Mouse (Mus musculus) liver, embryonic 14.5 days (tissue): ENCODE measurements around the gene Nipal4. TPM values are rescaled to one million over a fixed set of nuclear protein-coding genes. Genes with fewer than 3 reads are reported as not detected.

ENCODE experiments used
- ATAC-seq: fragments of 200-750 bp; cut with Nextera tagmentation; 2 replicates; pipeline ENCODE4 v1.8.0; 2017; ENCODE audit warnings: moderate number of reproducible peaks, mild to moderate bottlenecking, moderate library complexity; ENCODE audit not compliant: insufficient read depth
- DNase-seq, 3 experiments: peaks; one replicate each; pipeline ENCODE4 v3.0.0-alpha.2; 2012 to 2013; ENCODE audit warnings: low read depth in 3 of 3, low spot score in 3 of 3
- H3K27ac ChIP-seq: fragments of 300-500 bp; sonication (generic); 2 replicates; pipeline ENCODE4 v1.5.1; 2014; ENCODE audit warnings: moderate library complexity, mild to moderate bottlenecking, control low read depth, inconsistent platforms
- H3K27me3 ChIP-seq: fragments of 300-500 bp; sonication (generic); 2 replicates; pipeline ENCODE4 v1.6.1; 2014; ENCODE audit warnings: mild to moderate bottlenecking, low read length, moderate library complexity; ENCODE audit not compliant: control insufficient read depth, insufficient read depth
- H3K36me3 ChIP-seq: fragments of 300-500 bp; sonication (generic); replicated peaks from 2 replicates; pipeline ENCODE4 v1.6.1; 2014; ENCODE audit warnings: low read depth; ENCODE audit not compliant: control insufficient read depth, insufficient read depth
- H3K4me1 ChIP-seq, 2 experiments: fragments of 200-500 bp in 1 of 2; fragments of 300-500 bp in 1 of 2; sonication (generic) in 1 of 2; replicated peaks; 2 replicates each; pipeline ENCODE4 v1.6.1; 2012 to 2014; ENCODE audit warnings: antibody characterized with exemption in 1 of 2, inconsistent platforms in 1 of 2, low read length in 1 of 2; ENCODE audit not compliant: control insufficient read depth in 2 of 2, insufficient read depth in 2 of 2
- H3K4me2 ChIP-seq: fragments of 300-500 bp; sonication (generic); 2 replicates; pipeline ENCODE4 v1.6.1; 2014; ENCODE audit warnings: low read depth, mild to moderate bottlenecking, control low read depth, moderate library complexity
- H3K4me3 ChIP-seq, 2 experiments: fragments of 200-500 bp in 1 of 2; fragments of 300-500 bp in 1 of 2; sonication (generic) in 1 of 2; 2 replicates each; pipeline ENCODE4 v1.5.1; 2012 to 2014; ENCODE audit warnings: low read depth in 2 of 2, low read length in 2 of 2, mild to moderate bottlenecking in 2 of 2, control low read depth in 1 of 2, inconsistent platforms in 1 of 2, moderate library complexity in 1 of 2; ENCODE audit not compliant: insufficient read depth in 1 of 2
- H3K9ac ChIP-seq: fragments of 300-500 bp; sonication (generic); replicated peaks from 2 replicates; pipeline ENCODE4 v1.6.1; 2014; ENCODE audit warnings: mild to moderate bottlenecking, control low read depth, moderate library complexity
- H3K9me3 ChIP-seq: fragments of 300-500 bp; sonication (generic); 2 replicates; pipeline ENCODE4 v1.6.1; 2016; ENCODE audit warnings: low read length, mixed read lengths; ENCODE audit not compliant: control insufficient read depth
- CTCF ChIP-seq: IDR thresholded peaks from 2 replicates; pipeline ENCODE4 v1.5.1; 2016; ENCODE audit warnings: antibody characterized with exemption, low read depth, control low read depth
- EP300 ChIP-seq: IDR thresholded peaks from 2 replicates; pipeline ENCODE4 v1.6.1; 2016; ENCODE audit warnings: antibody characterized with exemption, low read depth
- WGBS: fragments of 180-500 bp; shearing (Covaris S2); extraction: QIAGEN DNeasy Blood & Tissue Kit; methylation state at CpG from one replicate; pipeline ENCODE4 v1.1.7; 2014; ENCODE audit not compliant: insufficient replicate concordance; 5-methylcytosine and 5-hydroxymethylcytosine counted together
- microRNA-seq: library from miRNA; unstranded; fragments of <30 nt; microRNA quantifications from one replicate; pipeline ENCODE4, GENCODE M21; 2016
- polyA plus RNA-seq, 2 experiments: library from polyadenylated mRNA; depleted of rRNA in 1 of 2; stranded (reverse) in 1 of 2; unstranded in 1 of 2; fragments of >200 nt; fragmentation: Nextera tagmentation in 1 of 2; extraction: Ambion mirVana in 1 of 2; gene quantifications; 2 replicates each; pipeline versions ENCODE4 v1.2.1 to v1.2.3; 2012 to 2014

The Nipal4 gene
- polyA plus RNA-seq, 2 experiments, result 0.04 TPM; not detected in 1

DNA sequence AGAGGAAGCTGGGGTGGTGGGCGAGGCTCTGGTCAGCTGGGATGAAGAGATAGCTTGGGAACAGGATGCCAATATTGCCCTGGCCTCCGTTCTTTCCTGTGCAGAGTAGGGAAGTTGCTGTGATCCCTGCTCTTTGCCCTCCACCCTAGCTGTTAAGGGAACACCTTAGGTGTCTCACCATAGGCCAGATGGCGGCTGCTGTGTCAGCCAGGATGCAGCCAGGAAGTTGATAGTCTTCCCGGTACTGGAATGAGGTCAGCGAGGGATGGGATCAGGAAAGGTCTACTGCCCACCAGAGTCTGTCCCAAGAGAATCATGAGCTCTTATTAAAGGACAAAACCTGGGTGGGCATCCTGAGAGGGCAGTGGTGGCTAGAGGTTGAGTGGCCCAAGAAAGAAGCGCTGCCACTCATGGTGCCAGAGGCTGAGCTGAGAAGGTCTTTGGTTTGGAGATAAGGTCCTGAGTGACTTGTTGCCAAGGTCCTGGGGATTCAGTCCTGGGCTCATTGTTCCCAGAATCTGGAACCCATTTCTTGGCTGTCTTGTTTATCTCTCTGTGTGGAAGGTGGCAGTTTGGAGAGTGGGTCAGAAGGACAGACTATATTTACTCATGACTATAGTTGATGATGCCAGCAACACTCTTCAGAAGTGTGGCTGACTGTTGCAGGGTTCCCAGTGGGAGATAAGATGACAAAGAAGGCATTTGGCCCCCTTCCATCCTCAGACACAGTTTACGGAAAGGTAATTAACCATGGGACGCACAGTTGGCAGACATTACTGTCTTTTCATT is 56.0 kb downstream of the Nipal4 start:
- H3K27ac ChIP-seq, result no peak overlapping the region
- H3K4me1 ChIP-seq, result no peaks in the 10 kb centered on the region
- no peaks in the 10 kb centered on the region for H3K9me3 ChIP-seq
- no peak overlapping the region for H3K4me3 ChIP-seq
- H3K9ac ChIP-seq, result no peak overlapping the region
- 50% methylated on average over 8 of the region's 8 CpGs for WGBS
- no peaks in the 10 kb centered on the region for H3K27me3 ChIP-seq
- TF ChIP-seq CTCF, result no peak
- TF ChIP-seq EP300, result no peak
- DNase-seq, result no peak
- H3K4me2 ChIP-seq, result no peak overlapping the region
- no peaks in the 10 kb centered on the region for H3K36me3 ChIP-seq
- no peak for ATAC-seq

DNA sequence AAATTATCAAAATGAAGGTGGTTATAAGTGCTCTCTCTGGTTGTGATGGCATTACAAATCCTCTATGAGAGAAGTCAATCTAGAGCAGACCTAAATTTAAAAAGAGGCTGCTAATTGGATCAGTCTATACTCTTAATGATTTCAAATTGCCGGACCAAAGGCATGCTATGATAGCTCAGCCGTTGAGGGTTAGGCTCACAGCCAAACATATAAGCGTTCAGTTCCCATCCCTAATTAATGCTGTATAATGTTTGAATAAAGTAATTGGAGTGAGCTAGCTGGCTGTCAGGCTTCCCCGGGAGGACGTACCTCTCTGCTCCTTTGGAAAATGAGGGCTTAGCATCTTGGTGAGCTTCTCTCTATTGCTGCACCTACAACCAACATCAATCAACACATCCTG is 57.1 kb downstream of the Nipal4 start:
- no peaks in the 10 kb centered on the region for H3K27me3 ChIP-seq
- DNase-seq (no peak), ATAC-seq (no peak)
- no peaks in the 10 kb centered on the region for H3K4me1 ChIP-seq
- no peak overlapping the region for H3K4me3 ChIP-seq
- TF ChIP-seq CTCF (no peak), EP300 (no peak)
- no peak overlapping the region for H3K4me2 ChIP-seq
- H3K27ac ChIP-seq, result no peak overlapping the region
- WGBS, result 77% methylated on average over 5 of the region's 5 CpGs
- H3K9me3 ChIP-seq, result no peaks in the 10 kb centered on the region
- no peaks in the 10 kb centered on the region for H3K36me3 ChIP-seq
- H3K9ac ChIP-seq, result no peak overlapping the region

DNA sequence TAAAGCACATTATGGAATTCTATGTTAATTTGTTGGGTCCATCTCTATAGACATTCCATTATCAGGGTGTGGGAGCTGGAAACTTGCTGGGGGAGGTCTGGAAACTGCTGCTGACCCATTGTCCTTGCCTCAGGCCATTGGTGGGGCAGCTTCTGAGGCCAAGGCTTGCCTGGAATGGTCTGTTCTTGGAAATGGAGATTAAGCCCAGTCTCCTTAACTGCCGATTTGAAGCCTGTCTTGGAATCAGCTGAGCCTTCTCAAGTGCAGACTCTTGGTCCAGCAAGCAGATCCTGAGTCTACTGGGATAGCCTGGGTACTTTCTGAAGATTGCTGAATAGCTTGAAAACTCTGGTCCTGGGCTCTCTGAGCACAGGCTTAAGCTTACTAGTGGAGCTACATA is 59.3 kb downstream of the Nipal4 start:
- H3K9ac ChIP-seq, result no peak overlapping the region
- TF ChIP-seq CTCF, result no peak
- TF ChIP-seq EP300, result no peak
- no peaks in the 10 kb centered on the region for H3K9me3 ChIP-seq
- no peaks in the 10 kb centered on the region for H3K4me1 ChIP-seq
- no peak overlapping the region for H3K4me3 ChIP-seq
- 63% methylated on average over 1 of the region's 1 CpGs for WGBS
- H3K36me3 ChIP-seq, result no peaks in the 10 kb centered on the region
- H3K4me2 ChIP-seq, result no peak overlapping the region
- H3K27ac ChIP-seq, result no peak overlapping the region
- no peak for DNase-seq
- no peak for ATAC-seq
- H3K27me3 ChIP-seq, result no peaks in the 10 kb centered on the region

DNA sequence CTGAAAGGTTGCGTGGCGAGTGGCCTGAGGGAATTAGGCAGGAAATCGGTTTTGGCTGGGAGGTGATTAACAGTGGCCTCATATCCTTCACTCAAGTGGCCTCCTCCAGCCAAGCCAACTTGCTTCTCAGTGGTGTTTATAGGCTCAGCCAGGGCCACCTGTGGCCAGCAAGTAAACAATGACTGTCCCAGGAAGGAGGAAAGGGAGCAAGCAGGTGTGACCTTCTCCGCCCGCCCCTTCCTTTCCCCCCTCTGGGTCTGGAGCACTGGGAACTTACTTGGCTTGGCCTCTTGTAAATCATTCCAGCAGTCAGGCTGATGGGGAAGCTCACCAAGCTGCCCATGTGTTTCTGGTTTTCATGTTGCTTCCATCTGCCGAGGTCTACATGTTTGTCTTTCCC is 64.2 kb downstream of the Nipal4 start:
- ATAC-seq (no peak), DNase-seq (no peak)
- H3K4me2 ChIP-seq, result no peak overlapping the region
- 0 out of 4 replicates have a peak, but pooled peaks cover 0 to 2% of the 10 kb centered on the region in 2 experiments for H3K4me1 ChIP-seq
- no peak overlapping the region for H3K27ac ChIP-seq
- no peaks in the 10 kb centered on the region for H3K27me3 ChIP-seq
- no peaks in the 10 kb centered on the region for H3K36me3 ChIP-seq
- H3K9me3 ChIP-seq, result no peaks in the 10 kb centered on the region
- H3K9ac ChIP-seq, result no peak overlapping the region
- no peak for TF ChIP-seq EP300
- TF ChIP-seq CTCF, result no peak
- WGBS, result 72% methylated on average over 6 of the region's 6 CpGs
- H3K4me3 ChIP-seq, result no peak overlapping the region

Small RNAs within 50 kb of the gene (microRNA-seq; reads per million reads assigned to microRNA genes)
- gene Mir7239 (not detected), gene Mir8100 (not detected)

Other genes with a start within 250 kb of the Nipal4 start
- 2.5 and 2.6 TPM in 2 replicates for gene Lsm11, start 221.6 kb downstream of the Nipal4 start, polyA plus RNA-seq (2012; rRNA removed)
- gene Lsm11, start 221.6 kb downstream of the Nipal4 start, polyA plus RNA-seq (2014; fragmentation: Nextera tagmentation; extraction: Ambion mirVana), result 3.4 TPM in 2 replicates
- gene Thg1l, start 211.0 kb downstream of the Nipal4 start, polyA plus RNA-seq (2012; rRNA removed), result 5.9 and 8.7 TPM in 2 replicates
- gene Thg1l, start 211.0 kb downstream of the Nipal4 start, polyA plus RNA-seq (2014; fragmentation: Nextera tagmentation; extraction: Ambion mirVana), result 6.3 and 6.5 TPM in 2 replicates
- gene Sox30, start 186.2 kb downstream of the Nipal4 start, polyA plus RNA-seq (2012; rRNA removed), result 0.02 TPM in 2 replicates
- gene Sox30, start 186.2 kb downstream of the Nipal4 start, polyA plus RNA-seq (2014; fragmentation: Nextera tagmentation; extraction: Ambion mirVana), result not detected in 2 replicates
- gene Gm12166, start 114.2 kb downstream of the Nipal4 start, polyA plus RNA-seq (2012; rRNA removed), result 2.6 and 2.8 TPM in 2 replicates
- 4.1 and 4.7 TPM in 2 replicates for gene Gm12166, start 114.2 kb downstream of the Nipal4 start, polyA plus RNA-seq (2014; fragmentation: Nextera tagmentation; extraction: Ambion mirVana)
- gene Adam19, start 110.5 kb downstream of the Nipal4 start, polyA plus RNA-seq (2012; rRNA removed), result 1.1 and 1.2 TPM in 2 replicates
- 0.60 and 0.69 TPM in 2 replicates for gene Adam19, start 110.5 kb downstream of the Nipal4 start, polyA plus RNA-seq (2014; fragmentation: Nextera tagmentation; extraction: Ambion mirVana)
- gene Fndc9, start 69.0 kb upstream of the Nipal4 start, polyA plus RNA-seq (2012; rRNA removed), result not detected in 2 replicates
- gene Fndc9, start 69.0 kb upstream of the Nipal4 start, polyA plus RNA-seq (2014; fragmentation: Nextera tagmentation; extraction: Ambion mirVana), result not detected in 2 replicates
- gene Cyfip2, start 146.4 kb upstream of the Nipal4 start, polyA plus RNA-seq (2012; rRNA removed), result 1.3 and 1.6 TPM in 2 replicates
- gene Cyfip2, start 146.4 kb upstream of the Nipal4 start, polyA plus RNA-seq (2014; fragmentation: Nextera tagmentation; extraction: Ambion mirVana), result 2.6 and 3.1 TPM in 2 replicates
- 0.01 and 0.07 TPM in 2 replicates for gene Itk, start 223.0 kb upstream of the Nipal4 start, polyA plus RNA-seq (2012; rRNA removed)
- 0.06 TPM in 1 of 2 replicates, not detected in the other for gene Itk, start 223.0 kb upstream of the Nipal4 start, polyA plus RNA-seq (2014; fragmentation: Nextera tagmentation; extraction: Ambion mirVana)
- 0.02 and 0.03 TPM in 2 replicates for gene Fam71b, start 230.1 kb upstream of the Nipal4 start, polyA plus RNA-seq (2012; rRNA removed)
- gene Fam71b, start 230.1 kb upstream of the Nipal4 start, polyA plus RNA-seq (2014; fragmentation: Nextera tagmentation; extraction: Ambion mirVana), result not detected in 2 replicates